Mouse (Mus musculus) G1E (cell line): ENCODE data around the gene Jak1.

Experiments
- CTCF ChIP-seq: IDR thresholded peaks from 2 replicates; pipeline ENCODE4 v1.5.1; 2012; ENCODE audit warnings: low read depth, low read length, inconsistent platforms, mixed read lengths
- GATA1 ChIP-seq: IDR thresholded peaks from 2 replicates; pipeline ENCODE4 v1.6.1; 2012; ENCODE audit warnings: borderline replicate concordance, low read length, inconsistent platforms, mixed read lengths

DNA sequence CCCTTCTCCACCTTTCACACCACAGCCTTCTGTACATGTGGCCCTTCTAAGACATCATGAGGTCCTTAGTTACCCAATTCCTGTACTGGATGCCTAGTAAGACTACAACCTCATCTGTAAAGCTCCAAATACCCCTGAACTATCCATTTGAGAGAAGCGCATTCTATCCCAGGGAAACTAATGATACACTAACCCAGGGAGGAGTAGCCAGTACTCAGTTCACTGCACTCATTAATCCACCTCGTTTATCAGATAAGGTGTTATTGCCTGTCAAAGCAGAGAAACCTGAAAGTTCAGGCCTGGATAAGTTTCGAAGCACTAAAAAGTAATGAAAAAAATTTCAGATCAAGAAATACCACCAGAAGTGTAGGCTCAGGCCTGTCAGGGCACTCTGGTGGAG lies 37.7 kb downstream of the Jak1 start:
- no peak for TF ChIP-seq CTCF
- no peak for TF ChIP-seq GATA1
